Mouse (Mus musculus) testis, adult 2 months (tissue): ENCODE measurements around the gene Fndc8.

Source experiments
- CTCF ChIP-seq: fragments of 200-500 bp; IDR thresholded peaks from 2 replicates; pipeline ENCODE4 v1.5.1; 2012; ENCODE audit warnings: low read depth, mild to moderate bottlenecking, inconsistent platforms, low read length, moderate library complexity; ENCODE audit not compliant: control insufficient read depth, insufficient read depth, insufficient replicate concordance
- POLR2A ChIP-seq: fragments of 200-500 bp; IDR thresholded peaks from 2 replicates; pipeline ENCODE4 v1.6.1; 2012; ENCODE audit warnings: low read depth, mild to moderate bottlenecking, inconsistent platforms, low read length, moderate library complexity; ENCODE audit not compliant: control insufficient read depth

- TF ChIP-seq POLR2A (no peak), CTCF (no peak)
Measured at GRCm38 (mm10) chr11:82933186-82933585, 41.3 kb downstream of the Fndc8 start.
